Mouse (Mus musculus) cerebellum, adult 2 months (tissue): Measurements from ENCODE around the gene Shank2. TPM values are rescaled to one million over a fixed set of nuclear protein-coding genes. Genes with fewer than 3 reads are reported as not detected.

Source experiments
- DNase-seq, 2 experiments: peaks; one replicate each; pipeline ENCODE4 v3.0.0; 2021
- H3K27ac ChIP-seq: fragments of 200-500 bp; 2 replicates; pipeline ENCODE4 v1.5.1; 2012; ENCODE audit warnings: low read length, control low read depth, inconsistent platforms; ENCODE audit not compliant: insufficient read depth
- H3K27me3 ChIP-seq: fragments of 200-500 bp; 2 replicates; pipeline ENCODE4 v1.6.1; 2012; ENCODE audit warnings: inconsistent platforms, mild to moderate bottlenecking, low read length, moderate library complexity; ENCODE audit not compliant: control insufficient read depth, insufficient read depth
- H3K4me1 ChIP-seq: fragments of 200-500 bp; 2 replicates; pipeline ENCODE4 v1.6.1; 2011; ENCODE audit warnings: low read length; ENCODE audit not compliant: control insufficient read depth, insufficient read depth
- H3K4me3 ChIP-seq: fragments of 200-500 bp; replicated peaks from 2 replicates; pipeline ENCODE3; 2011; ENCODE audit warnings: mild to moderate bottlenecking, low read depth, low read length, control low read depth; ENCODE audit not compliant: insufficient read depth
- CTCF ChIP-seq: fragments of 200-500 bp; IDR thresholded peaks from 2 replicates; pipeline ENCODE4 v1.5.1; 2011; ENCODE audit warnings: low read depth, mild to moderate bottlenecking, control low read depth, low read length, moderate library complexity, borderline replicate concordance; ENCODE audit not compliant: insufficient read depth
- POLR2A ChIP-seq: fragments of 200-500 bp; IDR thresholded peaks from 2 replicates; pipeline ENCODE4 v1.6.1; 2011; ENCODE audit warnings: low read length, control low read depth, borderline replicate concordance; ENCODE audit not compliant: insufficient read depth
- WGBS: fragments of 180-500 bp; shearing (Covaris S2); methylation state at CpG from one replicate; pipeline ENCODE4 v1.1.7; 2018; 5-methylcytosine and 5-hydroxymethylcytosine counted together
- polyA plus RNA-seq: library from polyadenylated mRNA; depleted of rRNA; stranded (reverse); fragments of >200 nt; gene quantifications from 2 replicates; pipeline ENCODE4 v1.2.3, GENCODE M21; 2012

The Shank2 gene
- polyA plus RNA-seq, 1 experiment: 46.3 TPM

- WGBS: 8% methylated on average over 2 of the region's 2 CpGs
- H3K27ac ChIP-seq: no peak overlapping the region
- peak; percentile 85 to 95 for DNase-seq
- H3K4me3 ChIP-seq: no peak overlapping the region
- H3K4me1 ChIP-seq: peaks cover 10% of the 10 kb centered on the region
- no peaks in the 10 kb centered on the region for H3K27me3 ChIP-seq
- TF ChIP-seq POLR2A: no peak
- TF ChIP-seq CTCF: no peak
Measured at GRCm38 (mm10) chr7:144271074-144271473, 269.3 kb downstream of the Shank2 start.

- WGBS: 7% methylated on average over 4 of the region's 4 CpGs
- H3K4me1 ChIP-seq: peaks cover 10% of the 10 kb centered on the region
- no peak overlapping the region for H3K4me3 ChIP-seq
- peak; percentile 61 to 69 for DNase-seq
- TF ChIP-seq CTCF (no peak), POLR2A (no peak)
- no peak overlapping the region for H3K27ac ChIP-seq
- H3K27me3 ChIP-seq: no peaks in the 10 kb centered on the region
Measured at GRCm38 (mm10) chr7:144278703-144279102, 277.0 kb downstream of the Shank2 start.

- DNase-seq: no peak
- H3K4me3 ChIP-seq: peak overlapping the region; percentile 77
- peaks cover 9% of the 10 kb centered on the region for H3K4me1 ChIP-seq
- TF ChIP-seq CTCF: no peak
- TF ChIP-seq POLR2A: no peak
- peak overlapping the region; percentile 43; the same call in 1 of the 2 replicates for H3K27ac ChIP-seq
- H3K27me3 ChIP-seq: no peaks in the 10 kb centered on the region
- 29% methylated on average over 6 of the region's 6 CpGs for WGBS
Measured at GRCm38 (mm10) chr7:144283701-144284100, 282.0 kb downstream of the Shank2 start.

- TF ChIP-seq POLR2A (no peak), CTCF (no peak)
- Histone ChIP-seq H3K4me3 (peak overlapping the region; percentile 77), H3K4me1 (peaks cover 4% of the 10 kb centered on the region; the same call in 1 of the 2 replicates), H3K27me3 (no peaks in the 10 kb centered on the region), H3K27ac (peak overlapping the region; percentile 43; the same call in 1 of the 2 replicates)
- under 1% methylated on average over 45 of the region's 45 CpGs for WGBS
- peak; percentile 31 to 46 for DNase-seq
Measured at GRCm38 (mm10) chr7:144284241-144285065, 282.7 kb downstream of the Shank2 start.

- no peak for TF ChIP-seq CTCF
- no peak for TF ChIP-seq POLR2A
- no peaks in the 10 kb centered on the region for H3K27me3 ChIP-seq
- H3K4me3 ChIP-seq: peak overlapping the region; percentile 77
- H3K4me1 ChIP-seq: peaks cover 4% of the 10 kb centered on the region; the same call in 1 of the 2 replicates
- DNase-seq: no peak
- WGBS: 15% methylated on average over 5 of the region's 5 CpGs
- H3K27ac ChIP-seq: no peak overlapping the region
Measured at GRCm38 (mm10) chr7:144285066-144285633, 283.4 kb downstream of the Shank2 start.

- WGBS: 67% methylated on average over 4 of the region's 4 CpGs
- no peak overlapping the region for H3K27ac ChIP-seq
- H3K4me1 ChIP-seq: peaks cover 4% of the 10 kb centered on the region; the same call in 1 of the 2 replicates
Measured at GRCm38 (mm10) chr7:144285912-144286311, 284.2 kb downstream of the Shank2 start.

GRCm38 (mm10) chr7:144287991-144288390 lies 286.3 kb downstream of the Shank2 start:
- H3K4me1 ChIP-seq: peaks cover 4% of the 10 kb centered on the region; the same call in 1 of the 2 replicates
- no peak overlapping the region for H3K4me3 ChIP-seq
- TF ChIP-seq CTCF: no peak
- no peak for TF ChIP-seq POLR2A
- DNase-seq: no peak
- 86% methylated on average over 6 of the region's 6 CpGs for WGBS
- H3K27ac ChIP-seq: no peak overlapping the region
- no peaks in the 10 kb centered on the region for H3K27me3 ChIP-seq

More at GRCm38 (mm10) chr7:144285912-144286311, 284.2 kb downstream of the Shank2 start:
- TF ChIP-seq CTCF: no peak
- Histone ChIP-seq H3K4me3 (peak overlapping the region; percentile 11), H3K27me3 (no peaks in the 10 kb centered on the region)
- no peak for DNase-seq
